Mouse (Mus musculus) liver, adult 2 months (tissue): ENCODE measurements around the gene Myh10.

Experiments used
- CTCF ChIP-seq: fragments of 200-500 bp; IDR thresholded peaks from 2 replicates; pipeline ENCODE4 v1.5.1; 2011; ENCODE audit warnings: low read depth, low read length, control low read depth
- POLR2A ChIP-seq: fragments of 200-500 bp; IDR thresholded peaks from 2 replicates; pipeline ENCODE4 v1.6.1; 2011; ENCODE audit warnings: low read length, control low read depth; ENCODE audit not compliant: insufficient read depth; ENCODE audit errors: extremely low read depth

- no peak for TF ChIP-seq POLR2A
- TF ChIP-seq CTCF = no peak
Observed at GRCm38 (mm10) chr11:68853611-68854401, 162.4 kb downstream of the Myh10 start.
